Mouse (Mus musculus) cortical plate, adult 2 months (tissue): ENCODE measurements at regions not wholly inside any gene's neighbourhood (a gene's known extent, or its start where the extent isn't known, plus 50 kb on each side); places are given as distances from the start of the nearest gene placed in this dataset.

Experiments used
- CTCF ChIP-seq: fragments of 200-500 bp; IDR thresholded peaks from 2 replicates; pipeline ENCODE4 v1.5.1; 2011; ENCODE audit warnings: mild to moderate bottlenecking, control low read depth, low read length; ENCODE audit not compliant: insufficient read depth; ENCODE audit errors: extremely low read depth
- POLR2A ChIP-seq: fragments of 200-500 bp; IDR thresholded peaks from 2 replicates; pipeline ENCODE4 v1.6.1; 2011; ENCODE audit warnings: mild to moderate bottlenecking, low read length, control low read depth; ENCODE audit not compliant: insufficient read depth; ENCODE audit errors: extremely low read depth

- TF ChIP-seq CTCF (no peak), POLR2A (no peak)
Observed at GRCm38 (mm10) chr15:38392441-38393149, 967.2 kb downstream of the 4930447A16Rik start.
